Mouse (Mus musculus) lung, adult 2 months (tissue): ENCODE measurements around the gene Pms1.

Experiments
- CTCF ChIP-seq: fragments of 200-500 bp; IDR thresholded peaks from 2 replicates; pipeline ENCODE4 v1.5.1; 2011; ENCODE audit warnings: mild to moderate bottlenecking, low read length, control low read depth; ENCODE audit not compliant: insufficient read depth
- POLR2A ChIP-seq: fragments of 200-500 bp; IDR thresholded peaks from 2 replicates; pipeline ENCODE4 v1.6.1; 2011; ENCODE audit warnings: low read depth, mild to moderate bottlenecking, control low read depth, low read length, borderline replicate concordance; ENCODE audit errors: extremely low read depth

DNA sequence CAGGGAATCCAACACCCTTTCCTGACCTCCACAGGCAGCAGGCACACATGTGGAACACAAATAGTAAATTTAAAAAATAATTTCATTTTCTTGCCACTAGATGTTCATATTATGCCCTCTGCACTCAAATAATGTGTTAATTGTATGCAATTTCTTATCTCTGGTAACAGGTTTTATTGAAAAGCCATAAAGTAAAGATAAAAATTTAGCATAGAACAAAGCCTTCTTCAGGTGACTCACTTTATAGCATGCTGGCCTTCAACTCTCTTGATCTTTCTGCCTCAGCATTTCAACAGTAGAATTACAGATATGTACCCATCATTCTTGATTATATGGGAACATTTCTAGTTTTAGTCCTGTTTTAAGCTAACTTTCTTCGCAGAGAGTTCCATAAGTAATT, 27.5 kb upstream of the Pms1 start:
- TF ChIP-seq CTCF (no peak), POLR2A (no peak)
